Mouse (Mus musculus) right cerebral cortex, postnatal 25 days (tissue): ENCODE data around the gene Ppp4c.

Experiments
- DNase-seq: peaks from one replicate; pipeline ENCODE4 v3.0.0; 2022

Gene Ppp4c

GRCm38 (mm10) chr7:126801057-126801422 lies 8.7 kb upstream of the Ppp4c start:
- DNase-seq: no peak

- peak; percentile 48 for DNase-seq
Measured at GRCm38 (mm10) chr7:126800269-126801056, 8.2 kb upstream of the Ppp4c start.

- peak; percentile 46 for DNase-seq
Measured at GRCm38 (mm10) chr7:126799468-126800268, 7.4 kb upstream of the Ppp4c start.

GRCm38 (mm10) chr7:126799050-126799467 lies 6.8 kb upstream of the Ppp4c start:
- DNase-seq: peak; percentile 97

GRCm38 (mm10) chr7:126798127-126799049 lies 6.1 kb upstream of the Ppp4c start:
- no peak for DNase-seq

GRCm38 (mm10) chr7:126797411-126798126 lies 5.3 kb upstream of the Ppp4c start, which contains the start of gene Fam57b:
Gene Fam57b (plus strand): TSS chr7:126797668.
- DNase-seq: no peak

GRCm38 (mm10) chr7:126796350-126796932 lies 4.1 kb upstream of the Ppp4c start:
- DNase-seq: peak; percentile 49

- DNase-seq: no peak
Measured at GRCm38 (mm10) chr7:126795387-126796317, 3.4 kb upstream of the Ppp4c start.

GRCm38 (mm10) chr7:126794271-126794605 lies 1.9 kb upstream of the Ppp4c start:
- no peak for DNase-seq

- no peak for DNase-seq
Measured at GRCm38 (mm10) chr7:126793456-126794270, 1.4 kb upstream of the Ppp4c start.

- DNase-seq: no peak
Measured at GRCm38 (mm10) chr7:126792721-126793443, 586 bp upstream of the Ppp4c start.

- DNase-seq: no peak
Measured at GRCm38 (mm10) chr7:126789141-126789540, 3.2 kb downstream of the Ppp4c start.

GRCm38 (mm10) chr7:126786142-126786541 lies 6.2 kb downstream of the Ppp4c start:
- no peak for DNase-seq

- DNase-seq: no peak
Measured at GRCm38 (mm10) chr7:126785056-126785455, 7.2 kb downstream of the Ppp4c start.

- DNase-seq: no peak
Measured at GRCm38 (mm10) chr7:126784469-126784868, 7.8 kb downstream of the Ppp4c start.

GRCm38 (mm10) chr7:126782693-126783092 lies 9.6 kb downstream of the Ppp4c start:
- DNase-seq: no peak

- no peak for DNase-seq
Measured at GRCm38 (mm10) chr7:126781661-126782370, 10.5 kb downstream of the Ppp4c start.

GRCm38 (mm10) chr7:126780971-126781635 lies 11.2 kb downstream of the Ppp4c start, which contains the start of gene Tbx6:
Gene Tbx6 (plus strand): TSS chr7:126781483.
- DNase-seq: no peak
